Mouse (Mus musculus) kidney, adult 2 months (tissue): ENCODE results near the gene Lgals3bp. TPM values are rescaled to one million over a fixed set of nuclear protein-coding genes. Genes with fewer than 3 reads are reported as not detected.

ENCODE experiments used
- DNase-seq: peaks from one replicate; pipeline ENCODE4 v3.0.0; 2021
- H3K27ac ChIP-seq: fragments of 200-500 bp; 2 replicates; pipeline ENCODE4 v1.5.1; 2012; ENCODE audit warnings: low read depth, low read length, control low read depth, inconsistent platforms; ENCODE audit not compliant: insufficient read depth
- H3K27me3 ChIP-seq: fragments of 200-500 bp; replicated peaks from 2 replicates; pipeline ENCODE4 v1.6.1; 2012; ENCODE audit warnings: mild to moderate bottlenecking, moderate library complexity, low read length, inconsistent platforms; ENCODE audit not compliant: control insufficient read depth, insufficient read depth
- H3K36me3 ChIP-seq: fragments of 200-500 bp; 2 replicates; pipeline ENCODE4 v1.6.1; 2012; ENCODE audit warnings: mild to moderate bottlenecking, moderate library complexity, low read length, inconsistent platforms; ENCODE audit not compliant: control insufficient read depth, insufficient read depth
- H3K4me1 ChIP-seq: fragments of 200-500 bp; 2 replicates; pipeline ENCODE4 v1.6.1; 2011; ENCODE audit warnings: low read length; ENCODE audit not compliant: control insufficient read depth, insufficient read depth
- H3K4me3 ChIP-seq: fragments of 200-500 bp; 2 replicates; pipeline ENCODE4 v1.5.1; 2011; ENCODE audit warnings: mild to moderate bottlenecking, low read depth, low read length, control low read depth; ENCODE audit not compliant: insufficient read depth
- CTCF ChIP-seq: fragments of 200-500 bp; conservative IDR thresholded peaks from 2 replicates; pipeline ENCODE4 v1.5.1; 2011; ENCODE audit warnings: low read depth, mild to moderate bottlenecking, control low read depth, low read length, moderate library complexity, mixed read lengths; ENCODE audit not compliant: insufficient read depth, insufficient read length
- POLR2A ChIP-seq: fragments of 200-500 bp; IDR thresholded peaks from one replicate; pipeline ENCODE4 v1.6.1; 2011; ENCODE audit warnings: low read depth, low read length, control low read depth
- WGBS: fragments of 180-500 bp; shearing (Covaris S2); methylation state at CpG from one replicate; pipeline ENCODE4 v1.1.7; 2018; 5-methylcytosine and 5-hydroxymethylcytosine counted together
- polyA plus RNA-seq: library from polyadenylated mRNA; depleted of rRNA; stranded (reverse); fragments of >200 nt; gene quantifications from 2 replicates; pipeline ENCODE4 v1.2.3, GENCODE M21; 2012

The Lgals3bp gene
- polyA plus RNA-seq, 1 experiment: 360 TPM

DNA sequence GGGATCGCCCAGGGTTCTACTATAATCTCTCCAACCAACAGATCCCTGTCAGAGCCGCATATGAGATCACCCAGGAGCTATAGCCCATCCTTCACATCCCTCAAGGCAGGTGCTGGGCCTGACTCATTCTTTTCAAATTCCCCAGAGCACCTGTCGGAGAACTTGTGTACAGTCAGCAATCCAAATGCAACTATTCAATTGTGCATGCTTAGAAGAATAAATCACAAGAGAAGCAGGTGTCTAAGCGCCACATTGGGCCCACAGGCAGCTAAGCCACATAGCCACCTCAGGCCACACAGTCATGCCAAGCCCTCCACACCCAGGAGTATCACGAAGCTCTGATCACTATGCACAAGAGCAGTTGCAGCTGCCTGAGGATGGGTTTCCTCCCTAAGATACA, 52.4 kb downstream of the Lgals3bp start:
- no peak for TF ChIP-seq CTCF
- no peak for TF ChIP-seq POLR2A
- Histone ChIP-seq H3K4me1 (no peaks in the 10 kb centered on the region), H3K27me3 (no peaks in the 10 kb centered on the region), H3K36me3 (no peaks in the 10 kb centered on the region), H3K4me3 (no peak overlapping the region), H3K27ac (no peak overlapping the region)
- DNase-seq: no peak
- WGBS: 87% methylated on average over 5 of the region's 5 CpGs

GRCm38 (mm10) chr11:118348877-118349276, 53.0 kb downstream of the Lgals3bp start:
- peak; percentile 61 for DNase-seq
- peak overlapping the region; percentile 62 for H3K27ac ChIP-seq

GRCm38 (mm10) chr11:118348419-118348818, 53.5 kb downstream of the Lgals3bp start:
- DNase-seq: no peak
- peak overlapping the region; percentile 39 for H3K27ac ChIP-seq
- H3K4me3 ChIP-seq: no peak overlapping the region
- WGBS: 58% methylated on average over 3 of the region's 3 CpGs
- H3K4me1 ChIP-seq: no peaks in the 10 kb centered on the region
- no peaks in the 10 kb centered on the region for H3K27me3 ChIP-seq
- TF ChIP-seq CTCF (no peak), POLR2A (no peak)
- no peaks in the 10 kb centered on the region for H3K36me3 ChIP-seq

More at GRCm38 (mm10) chr11:118348877-118349276, 53.0 kb downstream of the Lgals3bp start:
- Histone ChIP-seq H3K4me1 (no peaks in the 10 kb centered on the region), H3K4me3 (no peak overlapping the region), H3K27me3 (no peaks in the 10 kb centered on the region), H3K36me3 (no peaks in the 10 kb centered on the region)
- WGBS: 62% methylated on average over 5 of the region's 5 CpGs
- TF ChIP-seq POLR2A: no peak
- no peak for TF ChIP-seq CTCF

DNA sequence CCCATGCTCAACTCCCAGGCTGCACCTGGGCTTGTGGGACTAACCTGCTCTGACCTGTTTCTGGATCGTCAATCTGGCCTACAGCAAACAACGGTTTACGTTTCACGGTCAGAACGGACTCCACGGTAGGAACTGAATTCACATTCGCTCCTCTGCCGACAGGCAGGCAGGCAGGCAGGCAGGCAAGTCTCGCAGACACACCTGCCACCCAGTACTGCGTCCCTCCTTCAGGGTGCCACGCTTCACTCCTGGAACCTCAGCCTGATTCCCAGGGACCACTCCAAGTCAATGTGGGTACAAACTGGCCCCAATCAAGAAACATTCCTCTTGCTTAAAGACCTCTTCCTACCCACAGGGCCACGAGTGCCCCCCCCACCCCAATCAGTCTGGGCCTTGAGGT, 54.0 kb downstream of the Lgals3bp start:
- no peak for TF ChIP-seq POLR2A
- no peak for TF ChIP-seq CTCF
- DNase-seq: no peak
- Histone ChIP-seq H3K4me3 (no peak overlapping the region), H3K4me1 (no peaks in the 10 kb centered on the region), H3K27me3 (no peaks in the 10 kb centered on the region), H3K27ac (no peak overlapping the region), H3K36me3 (no peaks in the 10 kb centered on the region)
- WGBS: 73% methylated on average over 12 of the region's 12 CpGs

GRCm38 (mm10) chr11:118347391-118347790, 54.5 kb downstream of the Lgals3bp start:
- Histone ChIP-seq H3K27me3 (no peaks in the 10 kb centered on the region), H3K27ac (no peak overlapping the region), H3K4me1 (no peaks in the 10 kb centered on the region), H3K36me3 (no peaks in the 10 kb centered on the region), H3K4me3 (no peak overlapping the region)
- TF ChIP-seq CTCF (no peak), POLR2A (no peak)
- 93% methylated on average over 2 of the region's 2 CpGs for WGBS
- DNase-seq: no peak

DNA sequence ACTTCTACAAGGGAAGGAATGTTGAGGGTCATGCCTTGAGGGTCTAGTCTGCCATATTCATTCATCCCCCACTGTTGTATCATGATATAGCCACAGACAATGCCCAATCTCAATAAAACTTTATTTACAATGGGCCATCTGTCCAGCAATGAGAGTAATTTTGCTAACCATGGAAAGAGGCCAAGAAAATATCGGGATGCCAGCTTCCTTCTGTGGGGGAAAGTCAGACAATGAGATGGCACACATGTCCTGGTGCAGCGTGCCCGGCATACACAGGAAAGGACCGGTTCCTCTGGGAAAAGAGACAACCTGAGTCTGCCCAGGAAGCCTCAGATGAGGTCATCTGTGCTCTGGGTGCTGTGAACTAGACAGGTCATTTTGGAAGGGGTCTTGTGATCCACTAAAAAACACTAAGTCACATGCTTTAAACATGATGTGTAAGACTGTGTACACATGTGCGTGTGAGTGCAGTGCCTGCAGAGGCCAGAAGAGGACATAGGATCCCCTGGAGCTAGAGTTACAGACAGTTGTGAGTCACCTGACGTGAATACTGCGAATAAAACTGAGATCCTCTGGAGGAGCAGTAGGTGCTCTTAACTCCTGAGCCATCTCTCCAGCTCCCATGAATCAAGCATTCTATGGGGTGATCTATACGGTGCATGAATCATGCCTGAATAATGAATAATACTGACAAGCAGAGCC, 55.3 kb downstream of the Lgals3bp start:
- Histone ChIP-seq H3K36me3 (no peaks in the 10 kb centered on the region), H3K4me1 (no peaks in the 10 kb centered on the region), H3K4me3 (no peak overlapping the region), H3K27me3 (no peaks in the 10 kb centered on the region), H3K27ac (no peak overlapping the region)
- TF ChIP-seq POLR2A (no peak), CTCF (no peak)
- no peak for DNase-seq
- 86% methylated on average over 8 of the region's 8 CpGs for WGBS

GRCm38 (mm10) chr11:118345693-118346092, 56.2 kb downstream of the Lgals3bp start:
- no peak for TF ChIP-seq POLR2A
- TF ChIP-seq CTCF: no peak
- 58% methylated on average over 4 of the region's 4 CpGs for WGBS
- no peak overlapping the region for H3K4me3 ChIP-seq
- no peaks in the 10 kb centered on the region for H3K4me1 ChIP-seq
- no peaks in the 10 kb centered on the region for H3K27me3 ChIP-seq
- DNase-seq: no peak
- no peak overlapping the region for H3K27ac ChIP-seq
- H3K36me3 ChIP-seq: no peaks in the 10 kb centered on the region
